Mouse (Mus musculus) gastrocnemius, postnatal 10 days (tissue): ENCODE data around the gene C1rl. TPM values are rescaled to one million over a fixed set of nuclear protein-coding genes. Genes with fewer than 3 reads are reported as not detected.
A peak's percentile ranks its signal among the peaks of the same experiment; 100 is the strongest.
"Not testable (repeated sequence)": the region's sequence is repeated elsewhere in the genome, so short reads cannot be mapped to it uniquely, and the experiment has no call there.

Experiments
- DNase-seq: peaks from one replicate; pipeline ENCODE4 v3.0.0; 2021; ENCODE audit warnings: mixed read lengths
- long read RNA-seq, 2 experiments: library from polyadenylated mRNA; stranded (forward); transcript quantifications; one replicate each; pipeline ENCODE4 v2.0.0; 2021
- total RNA-seq, 2 experiments: library from RNA; stranded (reverse); gene quantifications; 2 replicates each; pipeline ENCODE4 v1.2.3; 2021

Gene C1rl
- 1 to 10 TPM in 1 of 2 experiments, under 1 TPM in 1; 0.82 to 1.2 TPM for total RNA-seq
- long read RNA-seq, experiment 1, partial matches to known transcripts: 0 of 1 reads
- long read RNA-seq, experiment 1, other reads (novel, unspliced or antisense): 0 of 1 reads
- long read RNA-seq, experiment 2, partial matches to known transcripts: 1 of 2 reads
- long read RNA-seq, experiment 2, other reads (novel, unspliced or antisense): 0 of 2 reads

GRCm38 (mm10) chr6:124492842-124493561 lies at the start of gene C1rl:
Gene C1rl (plus strand): TSS chr6:124493113.
- peak; percentile 68 for DNase-seq

GRCm38 (mm10) chr6:124443338-124443737 lies 49.6 kb upstream of the C1rl start:
- DNase-seq: no peak

- DNase-seq: no peak
These were observed 46.9 kb upstream of the C1rl start for GRCm38 (mm10) chr6:124446024-124446423.

- DNase-seq: no peak
These were observed 46.5 kb upstream of the C1rl start for GRCm38 (mm10) chr6:124446459-124446858.

- DNase-seq: no peak
These were observed 45.6 kb upstream of the C1rl start for GRCm38 (mm10) chr6:124447356-124447755.

GRCm38 (mm10) chr6:124448186-124448852 lies 44.6 kb upstream of the C1rl start:
- no peak for DNase-seq

- no peak for DNase-seq
These were observed 43.8 kb upstream of the C1rl start for GRCm38 (mm10) chr6:124448959-124449667.

GRCm38 (mm10) chr6:124449668-124450383 lies 43.1 kb upstream of the C1rl start:
- no peak for DNase-seq

GRCm38 (mm10) chr6:124451995-124452394 lies 40.9 kb upstream of the C1rl start:
- no peak for DNase-seq

- no peak for DNase-seq
These were observed 39.2 kb upstream of the C1rl start for GRCm38 (mm10) chr6:124453756-124454155.

GRCm38 (mm10) chr6:124456243-124456642 lies 36.7 kb upstream of the C1rl start:
- DNase-seq: no peak

GRCm38 (mm10) chr6:124457827-124458226 lies 35.1 kb upstream of the C1rl start:
- no peak for DNase-seq

- no peak for DNase-seq
These were observed 34.4 kb upstream of the C1rl start for GRCm38 (mm10) chr6:124458505-124458904.

GRCm38 (mm10) chr6:124459388-124459787 lies 33.5 kb upstream of the C1rl start:
- no peak for DNase-seq

GRCm38 (mm10) chr6:124463881-124464291 lies 29.0 kb upstream of the C1rl start:
- DNase-seq: no peak

GRCm38 (mm10) chr6:124464305-124465271 lies 28.3 kb upstream of the C1rl start, which contains the start of gene Clstn3:
Gene Clstn3 (minus strand): TSS chr6:124464794.
- peak; percentile 65 for DNase-seq

- no peak for DNase-seq
These were observed 27.6 kb upstream of the C1rl start for GRCm38 (mm10) chr6:124465299-124465698.

GRCm38 (mm10) chr6:124465729-124466128 lies 27.2 kb upstream of the C1rl start:
- no peak for DNase-seq

GRCm38 (mm10) chr6:124471121-124471520 lies 21.8 kb upstream of the C1rl start:
- DNase-seq: no peak

- DNase-seq: not testable (repeated sequence)
These were observed 20.9 kb upstream of the C1rl start for GRCm38 (mm10) chr6:124471783-124472638.
